Mouse (Mus musculus) liver, adult 2 months (tissue): Measurements from ENCODE around the gene Exoc3l2. TPM values are rescaled to one million over a fixed set of nuclear protein-coding genes. Genes with fewer than 3 reads are reported as not detected.

Experiments used
- DNase-seq: peaks from one replicate; pipeline ENCODE4 v3.0.0-alpha.2; 2011; ENCODE audit warnings: low read depth, low spot score; ENCODE audit errors: extremely low read depth
- H3K27ac ChIP-seq: fragments of 200-500 bp; replicated peaks from 2 replicates; pipeline ENCODE4 v1.5.1; 2012; ENCODE audit warnings: low read depth, mild to moderate bottlenecking, control low read depth, inconsistent platforms, low read length; ENCODE audit not compliant: insufficient read depth
- H3K27me3 ChIP-seq: fragments of 200-500 bp; 2 replicates; pipeline ENCODE4 v1.6.1; 2012; ENCODE audit warnings: mild to moderate bottlenecking, moderate library complexity, low read length, inconsistent platforms; ENCODE audit not compliant: control insufficient read depth, insufficient read depth
- H3K36me3 ChIP-seq: fragments of 200-500 bp; 2 replicates; pipeline ENCODE4 v1.6.1; 2012; ENCODE audit warnings: low read length, inconsistent platforms; ENCODE audit not compliant: control insufficient read depth, insufficient read depth
- H3K4me1 ChIP-seq: fragments of 200-500 bp; 2 replicates; pipeline ENCODE4 v1.6.1; 2011; ENCODE audit warnings: low read length; ENCODE audit not compliant: control insufficient read depth, insufficient read depth
- H3K4me3 ChIP-seq: fragments of 200-500 bp; 2 replicates; pipeline ENCODE4 v1.5.1; 2011; ENCODE audit warnings: low read depth, mild to moderate bottlenecking, control low read depth, low read length, moderate library complexity; ENCODE audit not compliant: insufficient read depth
- H3K79me2 ChIP-seq: fragments of 200-500 bp; 2 replicates; pipeline ENCODE4 v1.6.1; 2012; ENCODE audit warnings: inconsistent platforms, mild to moderate bottlenecking, low read length, moderate library complexity; ENCODE audit not compliant: control insufficient read depth, insufficient read depth
- H3K9ac ChIP-seq: fragments of 200-500 bp; 2 replicates; pipeline ENCODE4 v1.6.1; 2012; ENCODE audit warnings: low read depth, mild to moderate bottlenecking, control low read depth, inconsistent platforms, low read length
- CTCF ChIP-seq: fragments of 200-500 bp; IDR thresholded peaks from 2 replicates; pipeline ENCODE4 v1.5.1; 2011; ENCODE audit warnings: low read depth, low read length, control low read depth
- POLR2A ChIP-seq: fragments of 200-500 bp; IDR thresholded peaks from 2 replicates; pipeline ENCODE4 v1.6.1; 2011; ENCODE audit warnings: low read length, control low read depth; ENCODE audit not compliant: insufficient read depth; ENCODE audit errors: extremely low read depth
- WGBS: fragments of 180-500 bp; shearing (Covaris S2); methylation state at CpG from one replicate; pipeline ENCODE4 v1.1.7; 2018; 5-methylcytosine and 5-hydroxymethylcytosine counted together
- polyA plus RNA-seq: library from polyadenylated mRNA; depleted of rRNA; stranded (reverse); fragments of >200 nt; gene quantifications from 2 replicates; pipeline ENCODE4 v1.2.3, GENCODE M21; 2012; rRNA removed
- total RNA-seq: library from RNA; depleted of rRNA; stranded (reverse); fragments of >200 nt; gene quantifications from 2 replicates; pipeline ENCODE4 v1.2.3, GENCODE M21; 2014; rRNA removed

Exoc3l2 gene
- total and polyA plus RNA-seq, 2 experiments = 2.2 to 5.1 TPM

DNA sequence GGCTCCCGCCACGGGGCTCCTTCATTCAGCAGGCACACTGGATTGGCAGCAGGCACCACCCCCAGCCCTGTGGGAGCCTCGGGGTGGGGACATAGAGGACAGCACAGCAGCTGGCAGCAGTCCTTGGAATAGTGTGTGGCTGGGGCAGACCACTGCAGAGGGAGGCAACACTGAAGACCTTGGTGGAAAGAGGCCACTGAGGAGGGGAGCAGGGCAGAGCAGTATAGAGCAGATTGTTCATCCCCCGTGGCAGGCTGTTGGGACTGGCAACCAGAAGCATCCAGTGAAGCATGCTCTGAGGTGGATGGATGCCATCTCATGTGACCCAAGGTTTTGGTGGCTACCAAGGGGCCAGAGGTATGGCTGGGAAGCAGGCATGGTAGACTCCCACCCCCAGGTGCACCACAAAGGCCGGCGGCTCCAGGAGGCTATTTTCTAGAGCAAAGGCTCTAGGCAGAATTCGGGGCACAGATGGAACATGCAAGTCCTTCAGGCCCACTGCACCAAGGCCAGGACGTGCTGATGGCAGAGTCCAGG, 79.1 kb downstream of the Exoc3l2 start:
- H3K4me3 ChIP-seq = no peak overlapping the region
- no peak for DNase-seq
- no peak for TF ChIP-seq POLR2A
- TF ChIP-seq CTCF = no peak
- H3K27me3 ChIP-seq = no peaks in the 10 kb centered on the region
- H3K4me1 ChIP-seq = peaks cover 16% of the 10 kb centered on the region
- no peaks in the 10 kb centered on the region for H3K36me3 ChIP-seq
- no peak overlapping the region for H3K27ac ChIP-seq
- H3K79me2 ChIP-seq = peaks cover 75% of the 10 kb centered on the region
- WGBS = 63% methylated on average over 8 of the region's 8 CpGs
- H3K9ac ChIP-seq = no peak overlapping the region

DNA sequence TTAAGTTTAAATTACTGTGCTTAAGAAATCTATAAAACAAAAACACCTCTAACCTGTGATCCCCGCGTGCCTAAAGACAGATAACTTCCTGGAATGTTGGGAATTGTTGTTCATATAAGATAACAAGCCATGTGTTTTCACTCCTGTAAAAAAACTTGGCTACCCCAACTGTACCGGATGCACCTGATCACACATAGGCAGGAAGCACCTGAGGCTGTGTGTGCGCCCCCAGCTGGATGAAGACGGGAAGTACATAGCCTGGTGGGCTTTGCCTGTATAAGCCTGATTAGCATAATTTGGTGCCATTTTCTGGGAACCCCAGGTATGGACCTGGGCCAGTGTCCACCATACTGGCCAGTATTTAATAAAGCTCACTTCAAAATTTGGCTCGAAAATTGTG, 80.5 kb downstream of the Exoc3l2 start:
- Histone ChIP-seq H3K9ac (no peak overlapping the region), H3K27ac (no peak overlapping the region), H3K36me3 (no peaks in the 10 kb centered on the region), H3K27me3 (no peaks in the 10 kb centered on the region), H3K79me2 (peaks cover 77% of the 10 kb centered on the region), H3K4me3 (no peak overlapping the region), H3K4me1 (peaks cover 28% of the 10 kb centered on the region)
- TF ChIP-seq POLR2A (no peak), CTCF (peak; percentile 69)
- WGBS = 64% methylated on average over 6 of the region's 6 CpGs
- no peak for DNase-seq

GRCm38 (mm10) chr7:19546007-19546406, 82.9 kb downstream of the Exoc3l2 start:
- WGBS = 16% methylated on average over 3 of the region's 3 CpGs

More at GRCm38 (mm10) chr7:19546007-19546406, 82.9 kb downstream of the Exoc3l2 start:
- Histone ChIP-seq H3K9ac (no peak overlapping the region), H3K79me2 (peaks cover 83% of the 10 kb centered on the region), H3K4me3 (no peak overlapping the region), H3K27me3 (no peaks in the 10 kb centered on the region), H3K4me1 (peaks cover 28% of the 10 kb centered on the region), H3K27ac (no peak overlapping the region), H3K36me3 (no peaks in the 10 kb centered on the region)
- no peak for TF ChIP-seq POLR2A
- TF ChIP-seq CTCF = no peak
- peak; percentile 40 for DNase-seq

Other genes starting within 250 kb of the Exoc3l2 start
- gene Opa3, start 235.0 kb upstream of the Exoc3l2 start, total RNA-seq = 12.9 and 16.0 TPM in 2 replicates
- gene Opa3, start 235.0 kb upstream of the Exoc3l2 start, polyA plus RNA-seq = 34.1 and 40.4 TPM in 2 replicates
- gene Vasp, start 191.5 kb upstream of the Exoc3l2 start, total RNA-seq = 6.3 and 11.3 TPM in 2 replicates
- gene Vasp, start 191.5 kb upstream of the Exoc3l2 start, polyA plus RNA-seq = 24.2 and 37.1 TPM in 2 replicates
- gene Ppm1n, start 183.3 kb upstream of the Exoc3l2 start, total RNA-seq = 0.20 TPM in 1 of 2 replicates, not detected in the other
- 0.13 TPM in 1 of 2 replicates, not detected in the other for gene Ppm1n, start 183.3 kb upstream of the Exoc3l2 start, polyA plus RNA-seq
- gene Rtn2, start 180.7 kb upstream of the Exoc3l2 start, total RNA-seq = 0.27 and 0.65 TPM in 2 replicates
- 0.62 and 1.1 TPM in 2 replicates for gene Rtn2, start 180.7 kb upstream of the Exoc3l2 start, polyA plus RNA-seq
- gene Fosb, start 153.3 kb upstream of the Exoc3l2 start, total RNA-seq = 0.07 and 0.09 TPM in 2 replicates
- gene Fosb, start 153.3 kb upstream of the Exoc3l2 start, polyA plus RNA-seq = 0.06 and 0.11 TPM in 2 replicates
- 6.5 and 6.6 TPM in 2 replicates for gene Ercc1, start 118.6 kb upstream of the Exoc3l2 start, total RNA-seq
- gene Ercc1, start 118.6 kb upstream of the Exoc3l2 start, polyA plus RNA-seq = 8.5 and 9.4 TPM in 2 replicates
- gene Cd3eap, start 103.8 kb upstream of the Exoc3l2 start, total RNA-seq = 1.3 and 1.7 TPM in 2 replicates
- 6.5 and 7.0 TPM in 2 replicates for gene Cd3eap, start 103.8 kb upstream of the Exoc3l2 start, polyA plus RNA-seq
- gene Ppp1r13l, start 103.6 kb upstream of the Exoc3l2 start, total RNA-seq = 0.18 and 0.20 TPM in 2 replicates
- 3.0 and 4.6 TPM in 2 replicates for gene Ppp1r13l, start 103.6 kb upstream of the Exoc3l2 start, polyA plus RNA-seq
- gene Ercc2, start 81.3 kb upstream of the Exoc3l2 start, total RNA-seq = 8.7 and 9.4 TPM in 2 replicates
- 18.7 and 26.8 TPM in 2 replicates for gene Ercc2, start 81.3 kb upstream of the Exoc3l2 start, polyA plus RNA-seq
- gene Klc3, start 59.2 kb upstream of the Exoc3l2 start, total RNA-seq = 0.37 TPM in 1 of 2 replicates, not detected in the other
- 0.17 and 0.24 TPM in 2 replicates for gene Klc3, start 59.2 kb upstream of the Exoc3l2 start, polyA plus RNA-seq
- gene Ckm, start 58.6 kb upstream of the Exoc3l2 start, total RNA-seq = 0.07 and 11.0 TPM in 2 replicates
- 0.16 and 0.18 TPM in 2 replicates for gene Ckm, start 58.6 kb upstream of the Exoc3l2 start, polyA plus RNA-seq
- 1.8 and 2.8 TPM in 2 replicates for gene Mark4, start 4.5 kb upstream of the Exoc3l2 start, total RNA-seq
- 4.9 and 6.4 TPM in 2 replicates for gene Mark4, start 4.5 kb upstream of the Exoc3l2 start, polyA plus RNA-seq
- 2.8 and 3.9 TPM in 2 replicates for gene Bloc1s3, start 45.0 kb downstream of the Exoc3l2 start, total RNA-seq
- 6.2 and 7.3 TPM in 2 replicates for gene Bloc1s3, start 45.0 kb downstream of the Exoc3l2 start, polyA plus RNA-seq
- gene Trappc6a, start 45.1 kb downstream of the Exoc3l2 start, total RNA-seq = 19.9 and 25.5 TPM in 2 replicates
- gene Trappc6a, start 45.1 kb downstream of the Exoc3l2 start, polyA plus RNA-seq = 58.0 and 58.2 TPM in 2 replicates
- gene Nkpd1, start 54.5 kb downstream of the Exoc3l2 start, total RNA-seq = not detected in 2 replicates
- not detected in 2 replicates for gene Nkpd1, start 54.5 kb downstream of the Exoc3l2 start, polyA plus RNA-seq
- 25.0 and 25.6 TPM in 2 replicates for gene Ppp1r37, start 99.7 kb downstream of the Exoc3l2 start, total RNA-seq
- 82.3 and 84.2 TPM in 2 replicates for gene Ppp1r37, start 99.7 kb downstream of the Exoc3l2 start, polyA plus RNA-seq
- 0.40 and 0.83 TPM in 2 replicates for gene Zfp296, start 114.0 kb downstream of the Exoc3l2 start, total RNA-seq
- gene Zfp296, start 114.0 kb downstream of the Exoc3l2 start, polyA plus RNA-seq = 0.93 and 1.3 TPM in 2 replicates
- 31.2 and 40.1 TPM in 2 replicates for gene Gemin7, start 114.3 kb downstream of the Exoc3l2 start, total RNA-seq
- gene Gemin7, start 114.3 kb downstream of the Exoc3l2 start, polyA plus RNA-seq = 60.2 and 61.6 TPM in 2 replicates
- gene Clasrp, start 141.2 kb downstream of the Exoc3l2 start, total RNA-seq = 4.9 and 5.3 TPM in 2 replicates
- 18.0 and 24.8 TPM in 2 replicates for gene Clasrp, start 141.2 kb downstream of the Exoc3l2 start, polyA plus RNA-seq
- gene Relb, start 166.1 kb downstream of the Exoc3l2 start, total RNA-seq = 1.3 and 2.3 TPM in 2 replicates
- gene Relb, start 166.1 kb downstream of the Exoc3l2 start, polyA plus RNA-seq = 1.5 and 3.3 TPM in 2 replicates
- 49.8 and 77.8 TPM in 2 replicates for gene Clptm1, start 201.7 kb downstream of the Exoc3l2 start, total RNA-seq
- gene Clptm1, start 201.7 kb downstream of the Exoc3l2 start, polyA plus RNA-seq = 67.3 and 79.9 TPM in 2 replicates
- 283 and 389 TPM in 2 replicates for gene Apoc2, start 214.6 kb downstream of the Exoc3l2 start, total RNA-seq
- 221 and 425 TPM in 2 replicates for gene Apoc2, start 214.6 kb downstream of the Exoc3l2 start, polyA plus RNA-seq
- 38.2 and 45.8 TPM in 2 replicates for gene Gm44805, start 218.1 kb downstream of the Exoc3l2 start, total RNA-seq
- 86.3 and 159 TPM in 2 replicates for gene Gm44805, start 218.1 kb downstream of the Exoc3l2 start, polyA plus RNA-seq
- 2,758 and 2,845 TPM in 2 replicates for gene Apoc4, start 218.1 kb downstream of the Exoc3l2 start, total RNA-seq
- gene Apoc4, start 218.1 kb downstream of the Exoc3l2 start, polyA plus RNA-seq = 3,664 and 4,159 TPM in 2 replicates
- 7,017 and 7,765 TPM in 2 replicates for gene Apoc1, start 229.3 kb downstream of the Exoc3l2 start, total RNA-seq
- 5,801 and 8,240 TPM in 2 replicates for gene Apoc1, start 229.3 kb downstream of the Exoc3l2 start, polyA plus RNA-seq
- gene Apoe, start 235.9 kb downstream of the Exoc3l2 start, total RNA-seq = 23,407 and 25,019 TPM in 2 replicates
- 39,394 and 43,401 TPM in 2 replicates for gene Apoe, start 235.9 kb downstream of the Exoc3l2 start, polyA plus RNA-seq